Mouse (Mus musculus) C2C12 (cell line): ENCODE results near the gene Habp2.

Experiments used
- CEBPB ChIP-seq: IDR thresholded peaks from one replicate; pipeline ENCODE4 v1.6.1; 2011; ENCODE audit warnings: low read depth, mild to moderate bottlenecking, control low read depth, moderate library complexity
- CTCF ChIP-seq: IDR thresholded peaks from one replicate; pipeline ENCODE4 v1.5.1; 2011; ENCODE audit not compliant: control insufficient read depth, insufficient read depth, insufficient read length
- MAX ChIP-seq: IDR thresholded peaks from one replicate; pipeline ENCODE4 v1.6.1; 2011; ENCODE audit warnings: mild to moderate bottlenecking, control low read depth
- MYOG ChIP-seq: IDR thresholded peaks from one replicate; pipeline ENCODE4 v1.6.1; 2011; ENCODE audit not compliant: control insufficient read depth, insufficient read length; ENCODE audit errors: extremely low read depth
- USF1 ChIP-seq: IDR thresholded peaks from one replicate; pipeline ENCODE4 v1.6.1; 2011; ENCODE audit warnings: low read depth, mild to moderate bottlenecking, control low read depth, moderate library complexity

GRCm38 (mm10) chr19:56346016-56346415, 59.1 kb downstream of the Habp2 start:
- TF ChIP-seq USF1 (no peak), CTCF (no peak), MAX (no peak), CEBPB (no peak), MYOG (no peak)
